Mouse (Mus musculus): Measurements from ENCODE around the gene Atp6v1c2. TPM values are rescaled to one million over a fixed set of nuclear protein-coding genes. Genes with fewer than 3 reads are reported as not detected.
A peak's percentile ranks its signal among the peaks of the same experiment; 100 is the strongest.

Gene Atp6v1c2
- polyA plus RNA-seq, 1 experiment from 2014 or later: 0.37 TPM

DNA sequence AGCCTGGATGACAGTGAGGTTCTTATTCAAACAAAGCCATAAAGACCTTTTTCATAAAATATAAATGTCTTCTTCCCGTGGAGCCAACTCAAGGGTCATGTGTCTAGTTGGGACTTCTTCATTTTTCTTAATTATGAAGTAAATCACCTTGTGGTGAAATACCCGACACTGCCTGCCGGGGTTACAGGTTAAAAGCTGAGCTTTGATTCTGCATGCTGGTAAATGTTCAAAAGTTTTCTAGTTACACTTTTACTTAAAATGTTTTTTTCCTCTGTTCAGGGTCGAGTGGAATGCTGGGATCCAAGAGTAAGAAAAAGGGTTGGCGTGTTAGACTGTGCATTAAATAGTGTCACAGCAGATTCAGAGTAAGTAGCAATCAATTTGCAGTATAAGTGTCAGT lies 33.2 kb upstream of the Atp6v1c2 start:
- Histone ChIP-seq H3K9me3 (ENCODE audit: control insufficient read depth, low read length) (no peaks in the 10 kb centered on the region), H3K36me3 (ENCODE audit: control insufficient read depth, insufficient read depth, low read length) (peaks cover 43% of the 10 kb centered on the region), H3K4me1 (ENCODE audit: control insufficient read depth, insufficient read depth, low read length) (no peaks in the 10 kb centered on the region), H3K9ac (replicated peaks; ENCODE audit: low read depth, low read length) (no peak overlapping the region), H3K4me3 (ENCODE audit: low read depth, low read length) (no peak overlapping the region), H3K4me2 (ENCODE audit: low read depth, low read length) (no peak overlapping the region), H3K27ac (ENCODE audit: low read depth, low read length) (no peak overlapping the region), H3K27me3 (ENCODE audit: control insufficient read depth, insufficient read depth, low read length) (no peaks in the 10 kb centered on the region)
- no peak for ATAC-seq (ENCODE audit: low read depth)
- WGBS: 87% methylated on average over 5 of the region's 5 CpGs

DNA sequence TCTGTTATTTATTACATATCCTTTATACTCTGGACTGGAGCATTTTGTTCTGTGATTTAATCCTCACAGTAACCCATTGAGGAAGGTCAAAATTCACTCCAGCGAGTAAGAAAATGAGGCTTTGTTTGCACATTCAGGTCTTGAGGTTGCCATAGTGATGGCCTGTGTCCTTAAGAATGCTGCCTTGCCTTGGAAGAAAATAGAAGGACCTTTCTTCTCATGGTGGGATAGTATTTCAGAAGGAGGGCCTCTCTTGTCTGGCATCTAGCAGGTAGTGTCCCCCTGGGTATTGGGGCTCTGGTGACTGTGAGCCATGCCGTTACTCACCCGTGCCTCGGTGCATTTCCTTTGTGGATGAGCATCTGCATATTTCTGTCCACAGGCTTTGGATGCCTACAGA lies 31.5 kb upstream of the Atp6v1c2 start:
- ATAC-seq (ENCODE audit: low read depth): no peak
- Histone ChIP-seq H3K4me1 (ENCODE audit: control insufficient read depth, insufficient read depth, low read length) (no peaks in the 10 kb centered on the region), H3K27me3 (ENCODE audit: control insufficient read depth, insufficient read depth, low read length) (no peaks in the 10 kb centered on the region), H3K9ac (replicated peaks; ENCODE audit: low read depth, low read length) (no peak overlapping the region), H3K36me3 (ENCODE audit: control insufficient read depth, insufficient read depth, low read length) (peaks cover 45% of the 10 kb centered on the region), H3K9me3 (ENCODE audit: control insufficient read depth, low read length) (no peaks in the 10 kb centered on the region), H3K4me2 (ENCODE audit: low read depth, low read length) (no peak overlapping the region), H3K4me3 (ENCODE audit: low read depth, low read length) (no peak overlapping the region), H3K27ac (ENCODE audit: low read depth, low read length) (no peak overlapping the region)
- WGBS: 12% methylated on average over 4 of the region's 4 CpGs

DNA sequence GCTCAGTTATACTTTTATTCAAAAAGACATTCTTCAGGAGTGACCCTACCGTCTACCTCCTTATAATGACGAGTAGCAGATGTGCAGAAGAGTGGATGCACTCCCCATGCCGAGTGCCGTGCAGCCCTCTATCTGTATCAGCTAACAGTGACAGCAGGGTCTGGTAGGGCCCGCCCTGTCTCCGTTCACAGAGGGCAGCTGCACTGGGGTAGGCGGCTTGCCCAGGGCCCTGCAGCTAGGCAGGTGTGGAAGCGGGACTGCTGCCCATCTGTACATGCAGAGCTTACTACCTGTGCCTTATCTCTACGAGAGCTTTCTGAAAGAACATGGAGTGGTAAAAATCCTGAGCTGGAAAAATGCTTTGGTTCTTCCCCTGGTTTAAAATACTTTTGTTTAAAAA lies 30.9 kb upstream of the Atp6v1c2 start:
- no peak overlapping the region for H3K9ac ChIP-seq (replicated peaks; ENCODE audit: low read depth, low read length)
- H3K4me1 ChIP-seq (ENCODE audit: control insufficient read depth, insufficient read depth, low read length): no peaks in the 10 kb centered on the region
- ATAC-seq (ENCODE audit: low read depth): peak; percentile 54; the same call in 1 of the 2 replicates
- no peak overlapping the region for H3K4me3 ChIP-seq (ENCODE audit: low read depth, low read length)
- peaks cover 50% of the 10 kb centered on the region for H3K36me3 ChIP-seq (ENCODE audit: control insufficient read depth, insufficient read depth, low read length)
- no peaks in the 10 kb centered on the region for H3K9me3 ChIP-seq (ENCODE audit: control insufficient read depth, low read length)
- 32% methylated on average over 9 of the region's 9 CpGs for WGBS
- no peak overlapping the region for H3K27ac ChIP-seq (ENCODE audit: low read depth, low read length)
- H3K4me2 ChIP-seq (ENCODE audit: low read depth, low read length): no peak overlapping the region
- no peaks in the 10 kb centered on the region for H3K27me3 ChIP-seq (ENCODE audit: control insufficient read depth, insufficient read depth, low read length)

DNA sequence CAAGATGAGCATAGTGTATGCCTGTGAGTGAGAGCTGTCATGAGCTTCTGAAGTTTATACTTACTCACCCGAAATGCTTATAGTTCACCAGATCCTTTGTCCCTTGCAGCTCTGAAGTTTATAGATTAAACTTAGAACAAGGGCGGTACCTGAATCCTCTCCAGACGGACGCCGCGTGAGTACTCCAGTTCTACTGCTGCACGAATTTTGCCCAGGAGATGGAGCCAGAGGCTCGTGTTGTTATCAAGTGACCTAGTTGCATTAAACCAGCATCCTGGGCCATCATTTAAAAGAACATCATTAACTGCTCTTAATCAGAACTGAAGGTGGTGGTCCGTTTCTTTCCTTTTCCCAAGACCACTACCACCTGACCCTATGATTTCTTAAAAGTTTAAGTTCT lies 29.8 kb upstream of the Atp6v1c2 start:
- no peak for ATAC-seq (ENCODE audit: low read depth)
- Histone ChIP-seq H3K9ac (replicated peaks; ENCODE audit: low read depth, low read length) (no peak overlapping the region), H3K4me2 (ENCODE audit: low read depth, low read length) (no peak overlapping the region), H3K27me3 (ENCODE audit: control insufficient read depth, insufficient read depth, low read length) (no peaks in the 10 kb centered on the region), H3K4me3 (ENCODE audit: low read depth, low read length) (no peak overlapping the region), H3K9me3 (ENCODE audit: control insufficient read depth, low read length) (no peaks in the 10 kb centered on the region), H3K4me1 (ENCODE audit: control insufficient read depth, insufficient read depth, low read length) (no peaks in the 10 kb centered on the region), H3K36me3 (ENCODE audit: control insufficient read depth, insufficient read depth, low read length) (peaks cover 51% of the 10 kb centered on the region), H3K27ac (ENCODE audit: low read depth, low read length) (no peak overlapping the region)
- 93% methylated on average over 9 of the region's 9 CpGs for WGBS

DNA sequence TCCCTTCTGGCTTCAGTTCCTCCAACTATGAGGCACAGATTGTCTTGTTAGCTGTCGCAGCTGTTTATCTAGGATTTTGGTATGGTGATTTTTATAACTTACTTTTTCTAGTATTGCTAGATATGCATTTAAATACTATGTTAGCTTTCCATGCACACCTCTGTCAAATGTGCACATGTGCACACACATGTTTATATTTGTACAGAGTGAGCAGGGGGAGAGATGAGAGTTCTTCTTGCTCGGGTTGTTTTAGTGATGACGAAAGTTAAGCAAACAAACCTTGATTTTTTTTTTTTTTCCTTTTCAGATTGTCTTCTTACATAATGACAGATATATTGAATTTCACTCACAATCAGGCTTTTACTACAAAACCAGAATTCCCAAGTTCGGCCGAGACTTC lies 28.6 kb upstream of the Atp6v1c2 start:
- H3K9ac ChIP-seq (replicated peaks; ENCODE audit: low read depth, low read length): no peak overlapping the region
- H3K36me3 ChIP-seq (ENCODE audit: control insufficient read depth, insufficient read depth, low read length): peaks cover 50% of the 10 kb centered on the region
- no peak overlapping the region for H3K4me3 ChIP-seq (ENCODE audit: low read depth, low read length)
- H3K4me1 ChIP-seq (ENCODE audit: control insufficient read depth, insufficient read depth, low read length): no peaks in the 10 kb centered on the region
- WGBS: 95% methylated on average over 5 of the region's 5 CpGs
- no peak overlapping the region for H3K27ac ChIP-seq (ENCODE audit: low read depth, low read length)
- ATAC-seq (ENCODE audit: low read depth): no peak
- no peak overlapping the region for H3K4me2 ChIP-seq (ENCODE audit: low read depth, low read length)
- no peaks in the 10 kb centered on the region for H3K9me3 ChIP-seq (ENCODE audit: control insufficient read depth, low read length)
- no peaks in the 10 kb centered on the region for H3K27me3 ChIP-seq (ENCODE audit: control insufficient read depth, insufficient read depth, low read length)

DNA sequence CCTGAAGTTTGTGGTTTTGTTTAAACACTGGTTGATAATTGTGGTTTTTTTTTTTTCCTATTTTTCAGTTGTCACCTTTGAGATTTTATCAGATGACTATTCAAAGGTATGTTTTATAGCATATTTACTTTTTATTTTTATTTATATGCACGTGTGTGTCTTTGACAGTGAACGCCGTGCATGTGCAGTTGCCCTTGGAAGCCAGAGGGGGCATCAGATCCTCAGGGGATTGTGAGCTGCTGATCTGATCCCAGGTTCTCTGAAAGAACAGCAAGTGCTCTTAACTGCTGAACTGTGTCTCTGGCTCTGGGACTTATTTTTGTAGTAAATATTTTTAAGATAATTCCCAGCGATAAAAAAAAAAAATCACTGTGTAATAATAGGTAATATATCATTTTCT lies 27.7 kb upstream of the Atp6v1c2 start:
- H3K9me3 ChIP-seq (ENCODE audit: control insufficient read depth, low read length): no peaks in the 10 kb centered on the region
- H3K4me2 ChIP-seq (ENCODE audit: low read depth, low read length): no peak overlapping the region
- no peaks in the 10 kb centered on the region for H3K27me3 ChIP-seq (ENCODE audit: control insufficient read depth, insufficient read depth, low read length)
- no peak for ATAC-seq (ENCODE audit: low read depth)
- WGBS: 91% methylated on average over 4 of the region's 4 CpGs
- peaks cover 46% of the 10 kb centered on the region for H3K36me3 ChIP-seq (ENCODE audit: control insufficient read depth, insufficient read depth, low read length)
- H3K27ac ChIP-seq (ENCODE audit: low read depth, low read length): no peak overlapping the region
- no peaks in the 10 kb centered on the region for H3K4me1 ChIP-seq (ENCODE audit: control insufficient read depth, insufficient read depth, low read length)
- H3K4me3 ChIP-seq (ENCODE audit: low read depth, low read length): no peak overlapping the region
- no peak overlapping the region for H3K9ac ChIP-seq (replicated peaks; ENCODE audit: low read depth, low read length)

DNA sequence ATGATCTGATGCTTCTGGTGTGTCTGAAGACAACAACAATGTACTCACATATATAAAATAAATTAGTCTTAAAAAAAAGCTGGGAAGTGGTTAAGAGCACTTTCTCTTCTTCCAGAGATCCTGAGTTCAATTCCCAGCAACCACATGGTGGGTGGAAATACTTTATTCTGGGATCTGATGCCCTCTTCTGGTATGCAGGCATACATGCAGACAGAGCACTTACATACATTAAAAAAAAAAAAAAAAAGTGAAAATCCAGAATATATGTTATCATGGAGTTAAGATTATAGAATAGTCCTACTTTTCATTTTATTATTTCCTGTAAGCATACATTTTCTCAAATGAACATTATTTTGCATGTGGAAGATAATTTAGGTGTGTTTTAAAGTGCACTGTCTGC lies 20.9 kb upstream of the Atp6v1c2 start:
- H3K27me3 ChIP-seq (ENCODE audit: control insufficient read depth, insufficient read depth, low read length): no peaks in the 10 kb centered on the region
- H3K27ac ChIP-seq (ENCODE audit: low read depth, low read length): no peak overlapping the region
- no peaks in the 10 kb centered on the region for H3K9me3 ChIP-seq (ENCODE audit: control insufficient read depth, low read length)
- ATAC-seq (ENCODE audit: low read depth): no peak
- no peak overlapping the region for H3K9ac ChIP-seq (replicated peaks; ENCODE audit: low read depth, low read length)
- H3K4me1 ChIP-seq (ENCODE audit: control insufficient read depth, insufficient read depth, low read length): peaks cover 13% of the 10 kb centered on the region; the same call in 1 of the 2 replicates
- H3K4me3 ChIP-seq (ENCODE audit: low read depth, low read length): no peak overlapping the region
- peaks cover 18% of the 10 kb centered on the region; the same call in 1 of the 2 replicates for H3K36me3 ChIP-seq (ENCODE audit: control insufficient read depth, insufficient read depth, low read length)
- H3K4me2 ChIP-seq (ENCODE audit: low read depth, low read length): no peak overlapping the region

DNA sequence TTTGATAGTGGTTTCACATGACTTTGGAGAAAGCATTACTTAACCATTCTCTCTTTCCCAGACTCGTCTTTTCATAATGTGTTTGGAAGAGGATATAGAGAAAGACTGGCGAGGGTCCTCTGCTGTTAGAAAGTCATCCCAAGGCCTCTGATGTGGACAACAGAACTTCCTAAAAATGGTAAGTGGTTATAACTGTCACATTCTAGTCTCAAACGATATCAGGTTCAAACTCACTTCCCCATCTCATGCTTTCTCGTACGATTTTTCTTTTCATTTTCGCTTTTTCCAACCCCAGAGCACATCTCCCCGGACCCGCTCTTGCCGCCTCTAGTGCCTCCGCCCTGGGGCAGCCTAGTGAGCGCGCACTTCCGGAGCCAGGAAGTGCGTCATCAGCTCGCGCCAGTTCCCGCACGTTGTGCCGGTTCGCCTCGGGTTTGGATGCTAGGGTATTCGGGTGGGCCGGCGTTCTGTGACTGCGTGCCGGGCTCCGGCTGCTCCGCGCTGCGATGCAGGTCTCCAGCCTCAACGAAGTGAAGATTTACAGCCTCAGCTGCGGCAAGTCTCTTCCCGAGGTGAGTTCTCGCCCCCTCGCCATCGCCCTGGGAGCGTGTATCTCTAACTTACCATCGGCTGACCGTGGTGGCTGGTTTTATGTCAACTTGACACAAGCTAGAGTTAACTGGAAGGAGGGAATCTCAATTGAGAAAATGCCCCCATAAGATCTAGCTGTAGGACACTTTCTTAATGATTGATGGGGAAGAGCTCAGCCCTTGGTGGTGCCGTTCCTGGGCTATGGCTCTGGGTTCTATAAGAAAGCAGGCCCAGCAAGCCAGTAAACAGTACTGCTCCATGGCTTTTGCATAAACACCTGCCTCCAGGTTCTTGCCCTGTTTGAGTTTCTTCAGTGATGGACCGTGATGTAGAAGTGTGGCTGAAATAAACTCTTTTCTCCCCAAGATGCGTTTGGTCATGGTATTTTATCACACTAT lies 19.2 kb upstream of the Atp6v1c2 start, which contains the start of gene Nol10:
Gene Nol10 (plus strand): TSS at position 411 of the 989 bp plus-strand sequence.
- peak within 1 kb of the TSS; percentile 80 for H3K4me3 ChIP-seq (ENCODE audit: low read depth, low read length)
- peak within 1 kb of the TSS; percentile 93 for H3K4me2 ChIP-seq (ENCODE audit: low read depth, low read length)
- no peaks in the 10 kb centered on the region for H3K27me3 ChIP-seq (ENCODE audit: control insufficient read depth, insufficient read depth, low read length)
- H3K36me3 ChIP-seq (ENCODE audit: control insufficient read depth, insufficient read depth, low read length): peaks cover 8% of the 10 kb centered on the region; the same call in 1 of the 2 replicates
- under 1% methylated on average over 42 of the region's 42 CpGs for WGBS
- peak; percentile 98 for ATAC-seq (ENCODE audit: low read depth)
- H3K27ac ChIP-seq (ENCODE audit: low read depth, low read length): 0 out of 2 replicates have a peak within 1 kb of the TSS, but pooled peaks have one; percentile 39
- no peaks in the 10 kb centered on the region for H3K9me3 ChIP-seq (ENCODE audit: control insufficient read depth, low read length)
- H3K4me1 ChIP-seq (ENCODE audit: control insufficient read depth, insufficient read depth, low read length): peaks cover 13% of the 10 kb centered on the region; the same call in 1 of the 2 replicates
- H3K9ac ChIP-seq (replicated peaks; ENCODE audit: low read depth, low read length): peak within 1 kb of the TSS; percentile 33

Measured in neural tube, embryonic 14.5 days (tissue).